ENCODE assay signal across 14 mouse cellular contexts in the genomic region with DNA sequence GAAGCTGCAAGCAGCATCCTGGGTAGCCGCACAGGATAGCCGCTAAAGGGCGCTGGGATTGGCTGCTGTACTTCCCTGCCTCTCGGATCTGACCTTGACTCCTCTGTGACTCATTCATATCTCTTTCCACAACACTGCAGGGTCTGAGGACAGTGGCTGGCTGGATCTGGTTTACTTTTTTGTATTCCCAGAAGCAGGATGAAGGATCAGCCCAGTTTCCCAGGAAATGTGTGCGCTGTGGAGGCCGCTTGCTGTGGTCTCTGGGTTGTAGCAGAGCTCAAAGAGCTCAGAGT. TPM values are rescaled to one million over a fixed set of nuclear protein-coding genes. Genes with fewer than 3 reads are reported as not detected.
DNase-seq lines count a peak whose midpoint lies in the region; ATAC-seq lines count a peak whose summit lies in the region.
"Had no signal": no experiment of that assay in that cellular context is flagged by ENCODE, and none has a peak within 500 bp of the region (broad histone marks: within the 10 kb centered on the region; RNA-seq: fewer than 3 reads in every experiment).

No protein-coding gene starts in this region.

- H3K4me3 ChIP-seq in lung, embryonic 16.5 days (ENCODE audit: low read length), result no peak overlapping the region
- no peak overlapping the region for H3K4me3 ChIP-seq in liver, embryonic 12.5 days
- H3K4me3 ChIP-seq: embryonic facial prominence, embryonic 12.5 days; hindbrain, embryonic 12.5 days; neural tube, embryonic 15.5 days; stomach, embryonic 15.5 days had no signal

- peaks cover 7% of the 10 kb centered on the region; the same call in 1 of the 2 replicates for H3K4me1 ChIP-seq in lung, embryonic 16.5 days (replicated peaks; ENCODE audit: control insufficient read depth, insufficient read depth, low read length)
- peaks cover 17% of the 10 kb centered on the region; the same call in 1 of the 2 replicates for H3K4me1 ChIP-seq in liver, embryonic 12.5 days
- H3K4me1 ChIP-seq: neural tube, embryonic 15.5 days had no signal

- H3K9ac ChIP-seq in lung, embryonic 16.5 days (ENCODE audit: low read length), result no peak overlapping the region
- H3K9ac ChIP-seq in liver, embryonic 12.5 days, result no peak overlapping the region
- H3K9ac ChIP-seq: embryonic facial prominence, embryonic 12.5 days; hindbrain, embryonic 12.5 days; neural tube, embryonic 15.5 days; stomach, embryonic 15.5 days had no signal

- no peaks in the 10 kb centered on the region for H3K27me3 ChIP-seq in lung, embryonic 16.5 days (ENCODE audit: control insufficient read depth, insufficient read depth, low read depth, low read length)
- peaks cover 6% of the 10 kb centered on the region; the same call in 1 of the 2 replicates for H3K27me3 ChIP-seq in liver, embryonic 12.5 days (replicated peaks)
- H3K27me3 ChIP-seq: embryonic facial prominence, embryonic 12.5 days; neural tube, embryonic 15.5 days; stomach, embryonic 15.5 days had no signal

- H3K36me3 ChIP-seq in lung, embryonic 16.5 days (ENCODE audit: control insufficient read depth, insufficient read depth, low read length), result no peaks in the 10 kb centered on the region
- H3K36me3 ChIP-seq in liver, embryonic 12.5 days, result no peaks in the 10 kb centered on the region
- H3K36me3 ChIP-seq: embryonic facial prominence, embryonic 12.5 days; G1E; hindbrain, embryonic 12.5 days; neural tube, embryonic 15.5 days; stomach, embryonic 15.5 days had no signal

- no peak overlapping the region; the same call in 1 of the 2 replicates for H3K27ac ChIP-seq in lung, embryonic 16.5 days (ENCODE audit: low read length)
- H3K27ac ChIP-seq in liver, embryonic 12.5 days, result no peak overlapping the region
- H3K27ac ChIP-seq: embryonic facial prominence, embryonic 12.5 days; hindbrain, embryonic 12.5 days; neural tube, embryonic 15.5 days; stomach, embryonic 15.5 days had no signal

- no peak overlapping the region for H3K4me2 ChIP-seq in lung, embryonic 16.5 days (ENCODE audit: low read depth, low read length)
- no peak overlapping the region for H3K4me2 ChIP-seq in liver, embryonic 12.5 days
- H3K4me2 ChIP-seq: embryonic facial prominence, embryonic 12.5 days; heart, embryonic 11.5 days; hindbrain, embryonic 12.5 days; neural tube, embryonic 15.5 days; stomach, embryonic 15.5 days had no signal

- DNase-seq in lung, adult 18-20 months, result no peak
- DNase-seq in ES-CJ7 (ENCODE audit: low read depth, low spot score), result peak; percentile 95
- peak; percentile 84 for DNase-seq in adrenal gland, adult 8-10 months
- no peak for DNase-seq in left cerebral cortex, postnatal 36 days (ENCODE audit: low spot score in 2 of 2)
- DNase-seq in thymus, postnatal 0 days (ENCODE audit: low spot score), result no peak
- DNase-seq: cerebellum, postnatal 36 days had no signal

- ATAC-seq in lung, embryonic 16.5 days (ENCODE audit: low read depth), result 0 out of 2 replicates have a peak, but pooled peaks have one; percentile 36
- ATAC-seq in liver, embryonic 12.5 days, result peak; percentile 47

- 84% methylated on average over 6 of the region's 6 CpGs for WGBS in lung, embryonic 16.5 days
- 66% methylated on average over 6 of the region's 6 CpGs for WGBS in liver, embryonic 12.5 days (ENCODE audit: insufficient replicate concordance)

- intact Hi-C loops in left cerebral cortex, postnatal 36 days (cut with DNase I), result no loop called here

- no peaks in the 10 kb centered on the region for H3K9me3 ChIP-seq in lung, embryonic 16.5 days (ENCODE audit: control insufficient read depth, low read length)
- H3K9me3 ChIP-seq in liver, embryonic 12.5 days (replicated peaks), result no peaks in the 10 kb centered on the region
- H3K9me3 ChIP-seq: embryonic facial prominence, embryonic 12.5 days; G1E; hindbrain, embryonic 12.5 days; neural tube, embryonic 15.5 days; stomach, embryonic 15.5 days had no signal

RNA-seq across cellular contexts. Expression of a gene that starts 26.0 kb away (rescaled TPM):
- 5.8 TPM in 2 replicates for polyA plus RNA-seq in lung, embryonic 16.5 days (2015; fragmentation: Nextera tagmentation; extraction: Ambion mirVana)
- total RNA-seq in adrenal gland, adult 8-10 months (2022), result 10 to 100 TPM; 22.2 to 24.2 (median 23.6) TPM
- polyA plus RNA-seq in liver, embryonic 12.5 days (2016; fragmentation: Nextera tagmentation; extraction: Ambion mirVana), result 17.1 and 17.3 TPM in 2 replicates
- 10 to 100 TPM; 31.9 to 34.6 TPM for total RNA-seq in left cerebral cortex, postnatal 36 days (2021)
- 7.4 and 7.8 TPM in 2 replicates for polyA plus RNA-seq in thymus, postnatal 0 days (2015; fragmentation: Nextera tagmentation; extraction: Ambion mirVana)

Comparison
In these comparisons a context has a peak if more than half of its experiments do, and no peak if none do; other contexts are left out.
1. DNase-seq: peak in ES-CJ7 (single experiment) and adrenal gland, adult 8-10 months (single experiment); none in lung, adult 18-20 months (0 of 2), left cerebral cortex, postnatal 36 days (0 of 2) and thymus, postnatal 0 days (single experiment).